Mouse (Mus musculus) adrenal gland, postnatal 25 days (tissue): ENCODE measurements at regions not wholly inside any gene's neighbourhood (a gene's known extent, or its start where the extent isn't known, plus 50 kb on each side); places are given as distances from the start of the nearest gene placed in this dataset.

Experiments
- DNase-seq: peaks from one replicate; pipeline ENCODE4 v3.0.0; 2021; ENCODE audit warnings: mixed read lengths

GRCm38 (mm10) chr2:158909086-158909485 is 114.5 kb downstream of the Dhx35 start:
- DNase-seq = no peak

DNA sequence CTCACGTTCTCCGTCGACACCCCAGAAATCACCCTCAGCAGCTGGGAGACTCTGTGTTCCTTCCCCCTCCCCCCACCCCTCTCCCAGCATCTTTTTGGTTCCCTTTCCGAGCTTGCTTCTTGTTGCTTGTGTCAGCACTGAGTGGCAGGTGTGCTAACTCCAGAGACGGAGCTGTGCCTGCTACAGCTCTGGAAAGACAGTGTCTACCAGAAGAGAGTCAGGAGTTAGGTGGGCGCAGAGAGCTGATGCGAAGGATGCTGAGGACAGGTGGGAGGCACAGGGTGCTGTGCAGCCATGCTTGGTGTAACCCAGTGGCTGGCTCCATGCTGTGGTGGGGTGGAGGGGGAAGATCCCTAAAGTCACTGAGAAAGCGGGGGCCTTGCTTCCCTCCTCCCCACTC is 115.7 kb downstream of the Dhx35 start:
- DNase-seq = no peak

DNA sequence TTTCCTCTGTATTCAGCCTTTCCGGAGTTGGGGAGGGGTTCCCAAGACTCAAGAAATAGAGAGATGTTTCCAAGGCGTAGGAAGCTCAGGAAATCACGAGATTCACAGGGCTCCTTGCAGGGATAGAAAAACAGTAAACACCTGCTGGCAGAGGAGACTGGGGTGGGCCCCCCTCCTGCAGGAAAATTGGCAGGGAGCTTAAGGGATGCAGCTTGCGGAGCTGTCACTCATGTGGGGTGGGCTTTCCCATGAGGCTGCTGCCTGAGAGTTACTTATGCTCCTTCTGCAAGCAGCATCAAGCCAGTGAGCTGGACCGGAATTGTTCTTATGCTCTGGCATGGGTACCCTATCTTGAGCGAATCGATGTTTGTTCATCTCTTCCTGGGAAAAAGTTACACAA is 116.6 kb downstream of the Dhx35 start:
- no peak for DNase-seq

DNA sequence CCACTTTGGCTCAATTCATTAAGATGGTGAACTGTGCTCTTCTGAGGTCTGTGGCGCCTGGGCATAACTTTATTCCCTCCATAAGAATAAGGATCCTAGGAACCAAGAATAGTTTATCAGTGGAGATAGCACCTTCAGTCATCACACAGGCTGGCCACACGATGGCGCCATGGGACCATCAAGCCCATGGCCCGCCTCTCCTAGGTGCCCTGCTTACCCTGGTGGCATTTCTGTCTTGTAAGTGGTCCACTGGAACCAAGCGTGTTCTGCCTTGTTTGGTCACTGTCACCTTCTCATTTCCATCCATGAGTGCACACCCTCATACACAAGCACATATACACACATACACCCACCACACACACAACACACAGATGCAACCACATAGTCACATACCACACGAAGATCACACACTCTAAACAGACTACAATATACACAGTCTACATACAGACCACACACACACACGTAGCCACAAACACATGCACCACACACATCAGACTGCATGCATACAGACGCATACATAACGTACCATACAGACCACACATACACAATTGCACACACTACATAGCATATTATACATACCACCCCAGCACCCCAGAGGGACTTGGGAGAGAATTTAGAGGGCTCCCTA is 118.1 kb downstream of the Dhx35 start:
- peak; percentile 63 for DNase-seq

DNA sequence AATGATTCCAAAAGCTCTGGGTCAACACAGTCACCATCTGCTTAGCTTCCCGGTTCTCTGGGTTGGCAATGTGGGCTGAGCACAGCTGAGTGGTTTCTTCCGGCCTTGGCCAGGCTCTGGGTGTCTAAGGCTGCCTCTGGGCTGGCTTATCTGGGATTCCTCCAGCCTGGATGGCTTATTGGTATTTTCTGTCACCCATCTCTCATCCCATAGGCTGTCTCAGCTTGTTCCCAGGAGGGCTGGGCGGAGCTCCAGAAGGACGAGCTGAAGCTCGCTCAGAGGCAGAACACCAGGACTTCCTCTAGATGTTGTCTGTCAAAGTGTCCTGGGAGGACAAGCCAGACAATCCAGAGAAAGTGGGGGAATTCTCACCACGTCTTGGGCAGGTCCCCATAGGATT is 122.8 kb downstream of the Dhx35 start:
- no peak for DNase-seq

- DNase-seq = no peak
Observed at GRCm38 (mm10) chr2:158918312-158918711, 123.7 kb downstream of the Dhx35 start.

DNA sequence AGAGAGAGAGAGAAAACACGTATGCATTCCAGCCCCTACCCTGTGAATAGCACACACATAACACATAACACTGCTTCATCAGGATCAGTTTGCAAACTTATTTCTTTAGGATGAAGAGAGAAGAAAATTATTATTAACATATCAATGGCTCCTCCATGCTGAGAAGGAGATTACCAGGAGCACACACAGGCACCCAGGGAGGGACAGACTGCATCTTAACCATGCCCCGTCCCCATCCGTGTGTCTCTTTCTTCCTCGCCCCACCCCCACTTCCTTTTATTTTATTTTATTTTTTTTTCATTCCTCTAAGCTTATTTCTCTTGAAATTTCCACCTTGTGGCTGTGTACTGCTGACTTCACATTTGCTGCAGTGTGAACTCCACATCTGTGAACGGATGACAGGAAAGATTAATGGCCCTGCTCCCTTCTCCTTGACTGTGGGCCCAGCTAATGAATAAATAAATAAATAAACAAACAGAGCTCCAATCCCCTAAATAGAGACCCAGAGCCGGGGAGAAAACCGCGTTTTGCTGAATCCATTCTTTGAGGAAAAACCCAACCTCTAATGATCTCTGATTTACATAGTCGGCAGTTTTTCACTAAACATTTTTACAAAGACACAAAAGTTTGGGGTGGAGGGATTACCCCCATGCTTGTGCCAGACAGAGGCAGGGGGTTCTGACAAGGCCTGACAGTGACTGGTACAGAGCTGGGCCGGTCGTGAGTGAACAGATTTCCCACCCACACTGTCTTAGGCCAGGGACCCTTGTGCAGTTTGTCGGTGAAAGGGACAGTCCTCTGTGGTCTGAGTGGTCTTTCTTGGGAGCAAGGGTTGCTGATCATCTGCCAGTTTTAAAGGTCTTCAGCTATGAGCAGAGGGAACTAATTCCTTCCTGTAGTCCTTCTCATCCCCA is 127.0 kb downstream of the Dhx35 start:
- DNase-seq = no peak

GRCm38 (mm10) chr2:158922766-158923165 is 128.2 kb downstream of the Dhx35 start:
- DNase-seq = no peak

GRCm38 (mm10) chr2:158929507-158929906 is 134.9 kb downstream of the Dhx35 start:
- no peak for DNase-seq

GRCm38 (mm10) chr2:158937948-158938565 is 143.4 kb downstream of the Dhx35 start:
- peak; percentile 6 for DNase-seq

DNA sequence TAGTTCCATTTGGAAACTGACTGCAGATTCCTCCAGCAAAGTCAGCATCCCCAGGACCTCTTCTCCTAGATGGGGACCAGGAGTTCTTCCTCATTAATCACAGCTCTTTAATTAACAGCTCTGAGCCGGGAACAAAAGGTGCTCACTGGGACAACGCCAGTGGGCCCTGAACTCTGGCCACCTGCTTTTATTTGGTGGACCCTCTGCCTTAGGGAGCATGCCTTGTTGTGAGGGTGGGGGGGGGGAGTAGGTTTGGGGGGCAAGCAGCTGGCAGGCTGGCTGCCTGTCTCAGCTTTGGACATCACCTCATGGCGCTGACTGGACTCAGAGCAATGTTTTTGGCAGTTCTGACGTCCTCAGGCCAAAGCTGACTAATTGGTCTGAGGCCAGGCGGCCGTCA is 154.8 kb downstream of the Dhx35 start:
- DNase-seq = no peak

- DNase-seq = no peak
Observed at GRCm38 (mm10) chr2:158951061-158951460, 156.5 kb downstream of the Dhx35 start.

- no peak for DNase-seq
Observed at GRCm38 (mm10) chr2:158956888-158957287, 162.3 kb downstream of the Dhx35 start.

- DNase-seq = peak; percentile 40
Observed at GRCm38 (mm10) chr2:158965003-158965665, 170.5 kb downstream of the Dhx35 start.

- no peak for DNase-seq
Observed at GRCm38 (mm10) chr2:158972178-158972577, 177.6 kb downstream of the Dhx35 start.

GRCm38 (mm10) chr2:158985529-158986148 is 191.0 kb downstream of the Dhx35 start:
- peak; percentile 21 for DNase-seq

GRCm38 (mm10) chr2:159002481-159003186 is 208.0 kb downstream of the Dhx35 start:
- DNase-seq = no peak

GRCm38 (mm10) chr2:159003187-159003497 is 208.5 kb downstream of the Dhx35 start:
- no peak for DNase-seq

DNA sequence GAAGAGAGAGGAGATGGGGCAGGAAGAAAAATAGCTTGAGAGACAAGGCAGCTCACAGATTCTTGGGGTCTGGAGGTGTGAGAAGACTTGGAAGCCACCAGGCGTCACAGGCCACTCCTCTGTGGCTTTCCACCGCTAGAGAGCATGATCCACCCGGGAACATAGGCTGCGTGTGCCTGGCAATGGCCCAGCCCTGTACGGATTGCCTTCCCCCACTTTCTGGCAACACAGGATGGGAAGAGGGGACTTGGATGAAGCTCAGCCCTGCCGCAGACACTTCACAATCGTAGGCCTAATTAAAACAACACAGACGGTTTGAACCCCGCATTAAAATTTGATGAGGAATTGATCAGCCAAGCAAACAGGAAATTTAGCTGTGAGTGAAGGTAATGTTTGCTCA is 209.8 kb downstream of the Dhx35 start:
- DNase-seq = no peak

DNA sequence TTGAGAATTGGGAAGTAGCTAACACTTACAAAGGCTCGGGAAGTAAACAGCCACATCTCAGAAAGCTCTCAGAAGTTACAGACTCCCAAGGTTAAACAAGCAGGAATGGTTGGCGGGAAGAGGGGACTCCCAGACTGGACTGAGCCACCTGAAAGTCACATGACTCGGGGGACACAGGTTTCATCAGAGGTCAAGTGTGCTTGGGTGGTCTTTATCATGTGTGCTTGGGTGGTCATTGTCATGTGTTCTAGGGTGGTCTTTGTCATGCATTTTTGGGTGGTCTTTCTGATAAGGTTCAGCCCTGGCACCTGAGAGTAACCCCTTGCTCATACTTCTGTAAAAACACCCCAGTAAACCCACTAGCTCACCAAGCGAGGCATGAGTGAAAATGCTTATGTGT is 218.1 kb downstream of the Dhx35 start:
- DNase-seq = no peak

GRCm38 (mm10) chr2:159014553-159014952 is 219.9 kb downstream of the Dhx35 start:
- DNase-seq = no peak
